Mouse (Mus musculus): ENCODE results near the gene Zmiz1. TPM values are rescaled to one million over a fixed set of nuclear protein-coding genes. Genes with fewer than 3 reads are reported as not detected.
A peak's percentile ranks its signal among the peaks of the same experiment; 100 is the strongest.

Gene Zmiz1
- polyA plus RNA-seq, 1 experiment from 2014 or later: 9.1 TPM

DNA sequence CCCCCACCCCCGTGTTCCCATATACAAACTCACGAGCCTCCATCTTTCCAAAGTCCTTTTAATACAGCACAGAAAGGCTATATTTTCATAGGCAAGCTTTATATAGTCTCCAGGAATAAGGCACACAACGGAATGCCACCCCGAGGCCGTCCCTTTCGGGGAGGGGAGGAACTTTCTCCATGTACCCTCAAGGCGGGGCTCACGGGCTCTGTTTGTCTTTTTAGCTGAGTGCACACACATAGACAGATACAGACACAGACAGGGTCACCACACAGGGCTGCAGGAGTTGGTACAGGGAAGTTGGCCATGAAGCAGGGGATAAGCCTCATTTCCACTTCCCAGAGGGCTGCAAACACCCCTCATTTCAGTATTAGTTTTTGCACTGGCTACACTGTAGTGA is 252.6 kb downstream of the Zmiz1 start:
- peaks cover 45% of the 10 kb centered on the region for H3K4me1 ChIP-seq
- WGBS (ENCODE audit: insufficient replicate concordance): 63% methylated on average over 8 of the region's 8 CpGs
- H3K4me3 ChIP-seq: no peak overlapping the region
- H3K4me2 ChIP-seq: no peak overlapping the region
- H3K36me3 ChIP-seq: no peaks in the 10 kb centered on the region
- H3K27me3 ChIP-seq (replicated peaks): no peaks in the 10 kb centered on the region
- no peak overlapping the region for H3K27ac ChIP-seq
- no peak for ATAC-seq
- no peak overlapping the region for H3K9ac ChIP-seq
- no peaks in the 10 kb centered on the region for H3K9me3 ChIP-seq (replicated peaks)

DNA sequence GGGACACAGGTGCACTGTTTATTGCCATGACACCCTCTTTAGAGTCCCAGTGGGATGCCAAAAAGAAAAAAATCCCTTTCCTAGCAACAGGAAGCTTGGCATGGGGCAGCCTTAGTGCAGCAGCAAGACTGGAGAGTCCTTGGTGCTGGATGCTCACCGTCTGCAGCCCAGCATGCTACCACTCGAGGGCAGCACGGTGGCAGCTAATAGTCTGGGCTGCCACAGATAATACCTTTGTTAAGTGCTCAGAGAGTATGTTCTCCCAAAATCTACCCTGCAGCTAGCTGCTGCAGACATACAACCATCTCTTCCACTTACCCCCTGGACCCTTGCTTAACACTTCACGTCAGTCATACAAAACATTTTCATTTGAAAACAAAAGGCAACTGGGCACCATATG is 254.5 kb downstream of the Zmiz1 start:
- ATAC-seq: no peak
- H3K36me3 ChIP-seq: no peaks in the 10 kb centered on the region
- no peak overlapping the region for H3K27ac ChIP-seq
- WGBS (ENCODE audit: insufficient replicate concordance): 28% methylated on average over 4 of the region's 4 CpGs
- no peaks in the 10 kb centered on the region for H3K9me3 ChIP-seq (replicated peaks)
- no peak overlapping the region for H3K9ac ChIP-seq
- H3K4me3 ChIP-seq: no peak overlapping the region
- H3K4me1 ChIP-seq: peaks cover 44% of the 10 kb centered on the region
- H3K4me2 ChIP-seq: no peak overlapping the region
- no peaks in the 10 kb centered on the region for H3K27me3 ChIP-seq (replicated peaks)

Small RNAs within 50 kb of the gene (microRNA-seq; reads per million reads assigned to microRNA genes)
- gene Mir3075: 13.4 reads per million, percentile 25 among the genes with 10 or more reads in this experiment

Other genes starting within 250 kb of the Zmiz1 start
- 46.8 and 48.4 TPM in 2 replicates for gene Ppif, start 235.0 kb downstream of the Zmiz1 start, polyA plus RNA-seq (2016; fragmentation: Nextera tagmentation; extraction: Ambion mirVana)